Mouse (Mus musculus): ENCODE results near the gene Spem1. TPM values are rescaled to one million over a fixed set of nuclear protein-coding genes. Genes with fewer than 3 reads are reported as not detected.

Spem1 gene
- total RNA-seq, 4 experiments from 2014 or later = 0.43 to 0.74 (median 0.49) TPM; not detected in 1

Other genes with a start within 250 kb of the Spem1 start
- gene Wrap53, start 241.9 kb downstream of the Spem1 start, total RNA-seq (2022) = 10 to 100 TPM; 10.1 to 13.8 (median 11.3) TPM
- gene Trp53, start 241.8 kb downstream of the Spem1 start, total RNA-seq (2022) = 10 to 100 TPM; 26.6 to 32.6 (median 28.2) TPM
- 100 to 1,000 TPM; 400 to 455 (median 419) TPM for gene Atp1b2, start 216.2 kb downstream of the Spem1 start, total RNA-seq (2022)
- gene Shbg, start 204.3 kb downstream of the Spem1 start, total RNA-seq (2022) = 1 to 10 TPM in 1 of 4 experiments, not detected in 3; 1.0 TPM
- 10 to 100 TPM in 3 of 4 experiments, 1 to 10 TPM in 1; 7.9 to 11.6 (median 10.5) TPM for gene Sat2, start 200.2 kb downstream of the Spem1 start, total RNA-seq (2022)
- 100 to 1,000 TPM; 132 to 147 (median 140) TPM for gene Fxr2, start 189.2 kb downstream of the Spem1 start, total RNA-seq (2022)
- gene Sox15, start 166.9 kb downstream of the Spem1 start, total RNA-seq (2022) = under 1 TPM in 1 of 4 experiments, not detected in 3; 0.46 TPM
- 10 to 100 TPM; 59.3 to 68.7 (median 61.4) TPM for gene Mpdu1, start 159.5 kb downstream of the Spem1 start, total RNA-seq (2022)
- 10 to 100 TPM; 14.1 to 63.3 (median 34.2) TPM for gene Cd68, start 156.0 kb downstream of the Spem1 start, total RNA-seq (2022)
- 100 to 1,000 TPM; 268 to 307 (median 295) TPM for gene Eif4a1, start 149.8 kb downstream of the Spem1 start, total RNA-seq (2022)
- gene Senp3, start 140.1 kb downstream of the Spem1 start, total RNA-seq (2022) = 10 to 100 TPM; 72.6 to 96.8 (median 83.6) TPM
- 1 to 10 TPM; 2.5 to 4.2 (median 3.2) TPM for gene Tnfsf13, start 136.4 kb downstream of the Spem1 start, total RNA-seq (2022)
- gene Tnfsf12, start 126.3 kb downstream of the Spem1 start, total RNA-seq (2022) = 10 to 100 TPM; 10.2 to 15.1 (median 11.7) TPM
- 1 to 10 TPM; 1.5 to 2.0 (median 1.8) TPM for gene Tnfsfm13, start 126.1 kb downstream of the Spem1 start, total RNA-seq (2022)
- gene Polr2a, start 63.5 kb downstream of the Spem1 start, total RNA-seq (2022) = 10 to 100 TPM; 48.6 to 56.4 (median 51.3) TPM
- gene Slc35g3, start 60.2 kb downstream of the Spem1 start, total RNA-seq (2022) = not detected
- 100 to 1,000 TPM; 138 to 158 (median 147) TPM for gene Zbtb4, start 56.3 kb downstream of the Spem1 start, total RNA-seq (2022)
- gene Chrnb1, start 26.2 kb downstream of the Spem1 start, total RNA-seq (2022) = 1 to 10 TPM in 2 of 4 experiments, under 1 TPM in 2; 0.51 to 1.2 (median 0.92) TPM
- 10 to 100 TPM; 18.8 to 22.3 (median 19.7) TPM for gene Fgf11, start 20.3 kb downstream of the Spem1 start, total RNA-seq (2022)
- under 1 TPM in 2 of 4 experiments, not detected in 2; 0.16 to 0.20 TPM for gene Tmem102, start 16.6 kb downstream of the Spem1 start, total RNA-seq (2022)
- not detected for gene Gm39566, start 6.9 kb downstream of the Spem1 start, total RNA-seq (2022)
- not detected for gene Spem2, start 3.7 kb downstream of the Spem1 start, total RNA-seq (2022)
- 100 to 1,000 TPM; 217 to 228 (median 217) TPM for gene Nlgn2, start 15.6 kb upstream of the Spem1 start, total RNA-seq (2022)
- gene Tmem256, start 16.3 kb upstream of the Spem1 start, total RNA-seq (2022) = 100 to 1,000 TPM; 117 to 147 (median 123) TPM
- gene Plscr3, start 24.2 kb upstream of the Spem1 start, total RNA-seq (2022) = 10 to 100 TPM; 16.0 to 20.0 (median 18.6) TPM
- gene Tnk1, start 36.5 kb upstream of the Spem1 start, total RNA-seq (2022) = under 1 TPM in 3 of 4 experiments, not detected in 1; 0.26 to 0.46 (median 0.30) TPM
- gene Tmem95, start 55.8 kb upstream of the Spem1 start, total RNA-seq (2022) = not detected
- 1 to 10 TPM; 1.0 to 2.0 (median 1.2) TPM for gene Kctd11, start 59.2 kb upstream of the Spem1 start, total RNA-seq (2022)
- gene Acap1, start 73.4 kb upstream of the Spem1 start, total RNA-seq (2022) = not detected
- gene 2810408A11Rik, start 78.8 kb upstream of the Spem1 start, total RNA-seq (2022) = 1 to 10 TPM in 1 of 4 experiments, under 1 TPM in 3; 0.39 to 1.1 (median 0.56) TPM
- gene Neurl4, start 78.9 kb upstream of the Spem1 start, total RNA-seq (2022) = 100 to 1,000 TPM in 3 of 4 experiments, 10 to 100 TPM in 1; 97.6 to 122 (median 112) TPM
- gene Gps2, start 91.7 kb upstream of the Spem1 start, total RNA-seq (2022) = 10 to 100 TPM; 27.1 to 37.6 (median 32.4) TPM
- gene Eif5a, start 99.8 kb upstream of the Spem1 start, total RNA-seq (2022) = 100 to 1,000 TPM; 413 to 430 (median 416) TPM
- gene Ybx2, start 113.6 kb upstream of the Spem1 start, total RNA-seq (2022) = 1 to 10 TPM; 5.1 to 9.6 (median 6.1) TPM
- 1 to 10 TPM; 4.8 to 5.4 (median 5.1) TPM for gene Slc2a4, start 126.0 kb upstream of the Spem1 start, total RNA-seq (2022)
- not detected for gene Cldn7, start 142.6 kb upstream of the Spem1 start, total RNA-seq (2022)
- gene Ctdnep1, start 159.0 kb upstream of the Spem1 start, total RNA-seq (2022) = 100 to 1,000 TPM; 108 to 126 (median 118) TPM
- 100 to 1,000 TPM in 1 of 4 experiments, 10 to 100 TPM in 3; 78.7 to 101 (median 87.1) TPM for gene Elp5, start 160.3 kb upstream of the Spem1 start, total RNA-seq (2022)
- gene Gabarap, start 169.0 kb upstream of the Spem1 start, total RNA-seq (2022) = 100 to 1,000 TPM; 218 to 247 (median 236) TPM
- 10 to 100 TPM; 49.6 to 59.9 (median 51.8) TPM for gene Phf23, start 173.6 kb upstream of the Spem1 start, total RNA-seq (2022)
- gene Dvl2, start 178.4 kb upstream of the Spem1 start, total RNA-seq (2022) = 10 to 100 TPM; 28.0 to 36.9 (median 32.9) TPM
- 10 to 100 TPM; 57.9 to 68.3 (median 61.2) TPM for gene Acadvl, start 193.2 kb upstream of the Spem1 start, total RNA-seq (2022)
- gene Dlg4, start 194.8 kb upstream of the Spem1 start, total RNA-seq (2022) = 100 to 1,000 TPM; 721 to 849 (median 797) TPM
- gene Asgr1, start 231.9 kb upstream of the Spem1 start, total RNA-seq (2022) = 1 to 10 TPM in 2 of 4 experiments, under 1 TPM in 2; 0.77 to 2.4 (median 1.5) TPM